Mouse (Mus musculus): ENCODE results near the gene Avl9. TPM values are rescaled to one million over a fixed set of nuclear protein-coding genes. Genes with fewer than 3 reads are reported as not detected.

The Avl9 gene
- polyA plus RNA-seq, 1 experiment from 2014 or later: 5.8 TPM

- no peaks in the 10 kb centered on the region for H3K4me1 ChIP-seq
- H3K36me3 ChIP-seq: peaks cover 65% of the 10 kb centered on the region
- H3K4me2 ChIP-seq: no peak overlapping the region
- no peak overlapping the region for H3K9ac ChIP-seq
- no peaks in the 10 kb centered on the region for H3K27me3 ChIP-seq (replicated peaks)
- H3K9me3 ChIP-seq: no peaks in the 10 kb centered on the region
- WGBS: 82% methylated on average over 3 of the region's 3 CpGs
- H3K4me3 ChIP-seq: no peak overlapping the region
- H3K27ac ChIP-seq (replicated peaks): no peak overlapping the region
- no peak for ATAC-seq (ENCODE audit: extremely low read depth, insufficient number of reproducible peaks, low FRiP score, low TSS enrichment)
These were observed 39.0 kb downstream of the Avl9 start for GRCm38 (mm10) chr6:56753719-56754118.

DNA sequence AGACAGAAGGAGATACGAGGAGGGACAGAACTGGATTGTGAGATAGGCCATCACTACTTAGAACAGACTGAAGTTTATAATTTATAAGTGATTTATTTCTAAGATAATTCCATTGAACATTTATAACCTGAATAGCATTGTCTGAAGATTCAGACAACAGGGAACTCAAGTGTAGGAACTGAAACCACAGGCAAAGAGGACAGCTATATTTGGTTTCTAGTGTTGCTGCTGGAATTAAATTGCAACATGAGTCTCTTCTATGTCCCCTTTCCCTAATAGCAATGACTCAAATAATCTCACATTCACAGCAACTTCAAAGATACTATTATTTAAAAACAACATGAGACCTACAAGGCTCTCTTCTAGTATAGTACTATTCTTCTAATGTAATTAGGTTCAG is 41.4 kb downstream of the Avl9 start:
- Histone ChIP-seq H3K36me3 (peaks cover 79% of the 10 kb centered on the region), H3K4me1 (peaks cover 3% of the 10 kb centered on the region)
- 85% methylated on average over 1 of the region's 1 CpGs for WGBS

DNA sequence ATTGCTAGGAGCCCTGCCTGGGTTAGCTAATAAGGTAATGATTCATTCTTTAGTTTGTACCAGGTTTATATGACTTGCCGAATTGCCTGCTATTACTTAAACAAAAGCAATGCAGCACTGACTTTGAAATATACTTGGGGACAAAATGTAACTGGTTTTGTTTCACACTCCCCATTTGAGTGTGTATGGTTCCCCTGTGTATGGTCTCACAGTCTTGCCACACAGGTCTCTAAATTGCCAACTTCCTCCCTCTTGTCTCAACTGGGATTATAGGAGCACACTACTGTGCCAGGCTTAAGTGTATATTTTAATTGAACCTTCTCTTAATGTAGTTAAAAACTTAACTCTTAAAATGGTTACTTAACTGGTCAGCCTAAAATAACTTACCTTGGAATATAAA is 44.6 kb downstream of the Avl9 start:
- H3K36me3 ChIP-seq: peaks cover 82% of the 10 kb centered on the region

More for the DNA sequence above, 41.4 kb downstream of the Avl9 start:
- no peak for ATAC-seq (ENCODE audit: extremely low read depth, insufficient number of reproducible peaks, low FRiP score, low TSS enrichment)
- Histone ChIP-seq H3K9me3 (no peaks in the 10 kb centered on the region), H3K4me2 (no peak overlapping the region), H3K27ac (replicated peaks) (no peak overlapping the region), H3K4me3 (no peak overlapping the region), H3K27me3 (replicated peaks) (no peaks in the 10 kb centered on the region), H3K9ac (no peak overlapping the region)

DNA sequence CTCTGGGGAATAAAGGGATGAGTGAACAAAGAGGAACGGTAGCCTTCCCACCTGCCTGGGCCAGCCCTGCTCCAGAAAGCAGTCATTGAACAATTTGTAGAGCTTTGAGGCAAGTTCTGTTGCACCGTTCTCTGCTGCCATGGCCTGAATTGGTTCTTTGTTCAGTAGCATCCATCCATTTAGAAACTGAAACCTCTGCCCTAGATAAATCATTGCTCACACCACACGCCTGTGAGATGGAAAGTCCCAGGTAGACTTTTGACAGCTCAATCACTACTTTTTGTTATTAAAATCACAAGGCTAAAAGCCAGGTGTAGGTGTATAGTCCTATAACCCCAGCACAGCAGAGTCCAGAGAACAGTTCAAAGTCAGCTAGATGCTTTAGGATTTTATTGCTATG is 50.6 kb downstream of the Avl9 start:
- no peaks in the 10 kb centered on the region for H3K27me3 ChIP-seq (replicated peaks)
- no peak overlapping the region for H3K4me2 ChIP-seq
- no peak overlapping the region for H3K4me3 ChIP-seq
- WGBS: 83% methylated on average over 3 of the region's 3 CpGs
- H3K27ac ChIP-seq (replicated peaks): no peak overlapping the region
- H3K9ac ChIP-seq: no peak overlapping the region
- no peak for ATAC-seq (ENCODE audit: extremely low read depth, insufficient number of reproducible peaks, low FRiP score, low TSS enrichment)
- H3K4me1 ChIP-seq: peaks cover 13% of the 10 kb centered on the region
- H3K36me3 ChIP-seq: peaks cover 39% of the 10 kb centered on the region
- no peaks in the 10 kb centered on the region for H3K9me3 ChIP-seq

More for the DNA sequence above, 44.6 kb downstream of the Avl9 start:
- 95% methylated on average over 1 of the region's 1 CpGs for WGBS
- Histone ChIP-seq H3K4me2 (no peak overlapping the region), H3K27ac (replicated peaks) (no peak overlapping the region), H3K4me1 (peaks cover 13% of the 10 kb centered on the region), H3K9me3 (no peaks in the 10 kb centered on the region), H3K4me3 (no peak overlapping the region), H3K27me3 (replicated peaks) (no peaks in the 10 kb centered on the region), H3K9ac (no peak overlapping the region)
- ATAC-seq (ENCODE audit: extremely low read depth, insufficient number of reproducible peaks, low FRiP score, low TSS enrichment): no peak

DNA sequence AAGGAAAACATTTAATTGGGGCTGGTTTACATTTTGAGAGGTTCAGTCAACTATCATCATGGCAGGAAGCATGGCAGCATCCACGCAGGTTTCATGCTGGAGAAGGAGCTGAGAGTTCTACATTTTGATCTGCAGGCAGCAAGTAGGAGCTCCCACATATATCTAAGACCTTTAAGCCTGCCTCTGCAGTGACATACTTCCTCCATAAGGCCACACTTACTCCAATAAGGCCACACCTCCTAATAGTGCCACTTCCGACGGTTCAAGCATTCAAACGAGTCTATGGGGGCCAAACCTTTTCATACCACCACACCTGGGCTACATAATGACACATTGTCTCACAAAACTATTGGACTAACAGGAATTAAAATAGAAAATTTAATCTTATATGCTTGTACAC is 51.0 kb downstream of the Avl9 start:
- WGBS: 79% methylated on average over 4 of the region's 4 CpGs
- Histone ChIP-seq H3K4me2 (no peak overlapping the region), H3K4me3 (no peak overlapping the region), H3K9me3 (no peaks in the 10 kb centered on the region), H3K4me1 (peaks cover 11% of the 10 kb centered on the region), H3K36me3 (peaks cover 37% of the 10 kb centered on the region), H3K9ac (no peak overlapping the region), H3K27ac (replicated peaks) (no peak overlapping the region), H3K27me3 (replicated peaks) (no peaks in the 10 kb centered on the region)
- ATAC-seq (ENCODE audit: extremely low read depth, insufficient number of reproducible peaks, low FRiP score, low TSS enrichment): no peak

DNA sequence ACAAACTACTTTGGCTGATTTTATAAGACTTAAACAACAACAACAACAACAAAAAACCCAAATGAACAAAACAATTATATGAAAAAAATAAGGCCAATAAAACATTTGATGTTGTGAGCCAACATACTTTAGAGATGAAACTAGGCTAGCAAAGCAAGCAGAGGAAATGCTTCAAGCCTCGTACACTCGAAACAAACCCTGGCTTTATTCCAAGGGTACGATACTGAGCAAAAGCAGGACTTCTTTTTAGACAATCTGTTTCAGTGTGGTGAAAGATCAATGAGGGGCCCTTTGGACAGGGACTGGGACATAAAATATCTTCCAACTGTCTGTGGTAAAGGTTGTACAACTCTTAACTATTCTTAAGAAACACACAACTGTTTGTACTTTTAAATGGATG is 61.1 kb downstream of the Avl9 start:
- Histone ChIP-seq H3K4me1 (peaks cover 10% of the 10 kb centered on the region), H3K27me3 (replicated peaks) (no peaks in the 10 kb centered on the region), H3K27ac (replicated peaks) (no peak overlapping the region), H3K36me3 (peaks cover 56% of the 10 kb centered on the region), H3K9ac (no peak overlapping the region), H3K4me2 (no peak overlapping the region), H3K9me3 (no peaks in the 10 kb centered on the region; the same call in 1 of the 2 replicates), H3K4me3 (no peak overlapping the region)
- WGBS: 27% methylated on average over 3 of the region's 3 CpGs
- no peak for ATAC-seq (ENCODE audit: extremely low read depth, insufficient number of reproducible peaks, low FRiP score, low TSS enrichment)

GRCm38 (mm10) chr6:56779636-56780035 is 64.9 kb downstream of the Avl9 start:
- H3K4me2 ChIP-seq: no peak overlapping the region
- peaks cover 78% of the 10 kb centered on the region for H3K36me3 ChIP-seq
- WGBS: 92% methylated on average over 5 of the region's 5 CpGs
- H3K27ac ChIP-seq (replicated peaks): no peak overlapping the region
- H3K9ac ChIP-seq: no peak overlapping the region
- H3K4me3 ChIP-seq: no peak overlapping the region
- ATAC-seq (ENCODE audit: extremely low read depth, insufficient number of reproducible peaks, low FRiP score, low TSS enrichment): no peak
- peaks cover 18% of the 10 kb centered on the region for H3K4me1 ChIP-seq
- no peaks in the 10 kb centered on the region for H3K27me3 ChIP-seq (replicated peaks)
- no peaks in the 10 kb centered on the region for H3K9me3 ChIP-seq

DNA sequence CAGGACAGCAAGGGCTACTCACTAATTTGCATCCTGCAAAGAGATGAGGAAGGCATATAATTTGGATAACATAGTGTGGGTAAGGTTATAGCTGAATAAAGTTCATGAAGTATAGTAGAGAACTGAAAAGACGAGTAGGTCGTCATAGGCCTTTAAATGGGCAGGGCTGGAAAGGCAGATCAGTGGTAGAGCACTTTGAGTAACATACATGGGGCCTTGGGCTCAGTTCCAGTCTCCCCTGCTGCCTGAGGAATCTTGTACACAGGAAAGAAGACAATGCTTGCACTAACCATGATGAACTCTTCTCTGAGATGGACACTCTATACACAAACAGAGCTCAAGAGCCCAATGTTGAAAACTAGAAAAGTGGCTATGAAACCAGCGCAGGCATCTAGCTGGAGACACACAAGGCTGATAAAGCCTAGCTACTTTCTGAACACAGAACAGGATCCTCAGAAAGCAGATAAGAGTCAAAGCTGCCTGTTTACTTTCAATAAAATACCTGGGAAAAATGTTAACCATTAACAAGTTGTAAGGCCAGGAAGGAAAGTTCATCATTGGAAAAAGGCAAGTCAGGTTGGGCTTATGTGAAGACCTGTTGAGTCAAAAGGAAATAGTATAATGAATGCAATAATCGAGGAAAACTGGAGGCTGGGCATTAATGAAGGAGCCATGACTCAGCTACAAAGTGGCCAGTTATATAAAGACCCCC is 69.0 kb downstream of the Avl9 start:
- Histone ChIP-seq H3K4me3 (no peak overlapping the region), H3K9me3 (no peaks in the 10 kb centered on the region), H3K4me2 (no peak overlapping the region), H3K36me3 (peaks cover 85% of the 10 kb centered on the region), H3K9ac (no peak overlapping the region), H3K4me1 (peaks cover 15% of the 10 kb centered on the region), H3K27ac (replicated peaks) (no peak overlapping the region), H3K27me3 (replicated peaks) (no peaks in the 10 kb centered on the region)
- 81% methylated on average over 4 of the region's 4 CpGs for WGBS
- ATAC-seq (ENCODE audit: extremely low read depth, insufficient number of reproducible peaks, low FRiP score, low TSS enrichment): no peak

- H3K4me1 ChIP-seq: peaks cover 26% of the 10 kb centered on the region
- H3K4me2 ChIP-seq: no peak overlapping the region
- no peaks in the 10 kb centered on the region for H3K9me3 ChIP-seq
- no peak overlapping the region for H3K27ac ChIP-seq (replicated peaks)
- H3K9ac ChIP-seq: no peak overlapping the region
- no peak overlapping the region for H3K4me3 ChIP-seq
- ATAC-seq (ENCODE audit: extremely low read depth, insufficient number of reproducible peaks, low FRiP score, low TSS enrichment): no peak
- 70% methylated on average over 5 of the region's 5 CpGs for WGBS
- peaks cover 79% of the 10 kb centered on the region for H3K36me3 ChIP-seq
- H3K27me3 ChIP-seq (replicated peaks): no peaks in the 10 kb centered on the region
These were observed 70.4 kb downstream of the Avl9 start for GRCm38 (mm10) chr6:56785068-56785467.

GRCm38 (mm10) chr6:56787668-56788067 is 73.0 kb downstream of the Avl9 start:
- Histone ChIP-seq H3K36me3 (peaks cover 59% of the 10 kb centered on the region), H3K9ac (no peak overlapping the region)

DNA sequence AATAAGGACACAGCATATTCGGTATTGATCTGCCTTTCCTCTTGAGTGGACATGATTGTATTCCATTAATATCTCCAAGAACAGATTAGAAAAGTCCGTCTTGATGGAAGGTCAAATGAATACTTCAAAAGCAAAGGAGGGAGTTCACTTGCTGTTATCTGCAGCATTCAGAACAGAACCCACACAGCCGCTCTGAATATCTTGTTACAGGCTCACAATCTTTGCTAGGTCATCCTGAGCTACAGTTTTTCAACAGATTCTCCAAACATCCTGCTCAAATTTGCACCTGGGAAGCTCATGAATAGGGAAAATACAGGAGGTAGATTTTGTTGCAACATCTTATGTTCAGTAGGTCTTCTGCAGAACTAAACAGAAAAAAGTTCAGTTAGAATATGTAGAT is 74.6 kb downstream of the Avl9 start:
- 22% methylated on average over 3 of the region's 3 CpGs for WGBS
- H3K9me3 ChIP-seq: no peaks in the 10 kb centered on the region
- H3K4me3 ChIP-seq: no peak overlapping the region
- ATAC-seq (ENCODE audit: extremely low read depth, insufficient number of reproducible peaks, low FRiP score, low TSS enrichment): no peak
- H3K4me1 ChIP-seq: peaks cover 32% of the 10 kb centered on the region
- H3K27me3 ChIP-seq (replicated peaks): no peaks in the 10 kb centered on the region
- H3K36me3 ChIP-seq: peaks cover 44% of the 10 kb centered on the region
- H3K4me2 ChIP-seq: no peak overlapping the region
- H3K27ac ChIP-seq (replicated peaks): no peak overlapping the region
- no peak overlapping the region for H3K9ac ChIP-seq

More at GRCm38 (mm10) chr6:56787668-56788067, 73.0 kb downstream of the Avl9 start:
- Histone ChIP-seq H3K9me3 (no peaks in the 10 kb centered on the region), H3K4me1 (peaks cover 27% of the 10 kb centered on the region), H3K27ac (replicated peaks) (no peak overlapping the region), H3K4me3 (no peak overlapping the region), H3K4me2 (no peak overlapping the region), H3K27me3 (replicated peaks) (no peaks in the 10 kb centered on the region)
- ATAC-seq (ENCODE audit: extremely low read depth, insufficient number of reproducible peaks, low FRiP score, low TSS enrichment): no peak
- 64% methylated on average over 2 of the region's 2 CpGs for WGBS

DNA sequence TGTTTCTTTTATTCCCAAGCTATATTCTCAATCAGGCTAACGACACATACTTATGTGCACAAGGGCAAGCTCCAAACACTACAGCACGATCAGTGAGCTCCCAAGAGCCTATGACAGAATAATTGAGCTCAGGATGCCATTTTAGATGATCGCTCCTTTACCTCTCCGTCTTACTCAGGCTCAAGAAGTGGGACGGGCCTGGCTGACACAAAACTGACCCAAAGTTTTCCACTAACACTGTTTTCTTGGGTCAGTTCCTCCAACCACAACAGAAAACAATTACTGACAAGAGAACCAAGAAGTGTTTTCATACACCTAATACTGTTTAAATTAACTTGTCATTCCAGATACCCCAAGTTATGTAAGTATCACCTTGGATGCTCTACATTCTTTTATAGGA is 80.1 kb downstream of the Avl9 start:
- Histone ChIP-seq H3K4me3 (peak overlapping the region; percentile 89), H3K4me1 (peaks cover 39% of the 10 kb centered on the region), H3K36me3 (no peaks in the 10 kb centered on the region), H3K9ac (peak overlapping the region; percentile 98), H3K4me2 (peak overlapping the region; percentile 88), H3K9me3 (no peaks in the 10 kb centered on the region), H3K27ac (replicated peaks) (no peak overlapping the region), H3K27me3 (replicated peaks) (no peaks in the 10 kb centered on the region)
- 81% methylated on average over 5 of the region's 5 CpGs for WGBS
- ATAC-seq (ENCODE audit: extremely low read depth, insufficient number of reproducible peaks, low FRiP score, low TSS enrichment): no peak

Measured in heart, embryonic 13.5 days (tissue).